Mouse (Mus musculus) megakaryocyte progenitor cell, adult 5-6 weeks (primary cell): ENCODE results near the gene Elac2. TPM values are rescaled to one million over a fixed set of nuclear protein-coding genes. Genes with fewer than 3 reads are reported as not detected.

Experiments
- ATAC-seq: replicated peaks from 2 replicates; pipeline ENCODE4 v1.8.0; 2016; ENCODE audit warnings: mild to moderate bottlenecking, moderate TSS enrichment, inconsistent platforms; ENCODE audit not compliant: poor library complexity
- total RNA-seq, 2 experiments: library from RNA; stranded (forward) in 1 of 2; stranded (reverse) in 1 of 2; fragments of 157-497, 149-512 nt in 1 of 2; fragments of 200-1000 nt in 1 of 2; gene quantifications; 2 replicates each; pipeline versions ENCODE4 v1.2.3 to v1.2.4; 2015 to 2017

Gene Elac2
- 16.4 and 18.8 TPM in 2 replicates for total RNA-seq (2015)
- total RNA-seq (2017): 35.3 and 39.2 TPM in 2 replicates

- peak; percentile 99 for ATAC-seq
These were observed at the start of gene Elac2 for GRCm38 (mm10) chr11:64978720-64979488. Gene Elac2, plus strand, starts transcription at chr11:64979038.

GRCm38 (mm10) chr11:64929130-64929529 is 49.7 kb upstream of the Elac2 start:
- no peak for ATAC-seq

GRCm38 (mm10) chr11:64931060-64931770 is 47.6 kb upstream of the Elac2 start:
- no peak for ATAC-seq

- ATAC-seq: no peak
These were observed 41.6 kb upstream of the Elac2 start for GRCm38 (mm10) chr11:64937226-64937625.

DNA sequence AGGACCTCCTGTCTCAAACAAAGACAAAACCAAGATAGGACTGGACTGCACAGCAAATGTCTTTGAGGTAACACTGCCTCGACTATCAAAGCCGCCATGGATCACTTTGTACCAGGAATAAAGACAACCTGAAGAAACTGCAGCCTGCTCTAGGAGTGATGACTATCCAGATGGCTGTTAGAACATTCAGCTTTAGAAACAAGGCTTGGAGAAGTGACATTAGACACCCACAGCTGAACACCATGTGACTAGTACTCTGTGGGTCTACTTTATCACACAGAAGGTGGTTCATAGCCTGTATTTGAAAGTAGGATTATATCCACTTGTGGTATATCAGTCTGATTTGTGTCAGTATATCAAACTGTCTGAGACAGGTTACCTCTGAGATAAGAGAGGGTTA is 37.6 kb upstream of the Elac2 start:
- no peak for ATAC-seq

GRCm38 (mm10) chr11:64949782-64950181 is 29.1 kb upstream of the Elac2 start:
- ATAC-seq: no peak

- ATAC-seq: no peak
These were observed 21.7 kb upstream of the Elac2 start for GRCm38 (mm10) chr11:64956962-64957729.

DNA sequence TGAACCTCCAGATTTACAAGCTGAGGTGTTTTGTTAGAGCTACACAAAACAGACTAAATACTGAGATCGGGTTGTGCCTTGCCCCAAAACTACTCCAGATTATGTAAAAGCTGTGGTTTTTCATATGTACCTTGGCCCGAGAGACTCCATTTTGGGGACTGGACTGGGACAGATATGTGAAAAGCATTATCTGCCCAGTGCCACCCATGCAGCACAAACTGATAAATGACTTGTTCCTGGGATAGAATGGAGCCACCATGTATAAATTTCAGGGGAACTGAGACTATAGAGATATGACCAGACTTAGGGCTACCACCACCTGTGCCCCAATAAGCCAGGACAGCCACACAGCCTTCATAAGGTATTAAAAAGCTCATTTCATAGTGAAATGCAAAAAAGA is 16.2 kb upstream of the Elac2 start:
- no peak for ATAC-seq

- ATAC-seq: peak; percentile 97
These were observed 10.3 kb upstream of the Elac2 start for GRCm38 (mm10) chr11:64968507-64968906.

GRCm38 (mm10) chr11:64968939-64969342 is 9.9 kb upstream of the Elac2 start:
- no peak for ATAC-seq

GRCm38 (mm10) chr11:64971471-64971988 is 7.3 kb upstream of the Elac2 start:
- no peak for ATAC-seq

DNA sequence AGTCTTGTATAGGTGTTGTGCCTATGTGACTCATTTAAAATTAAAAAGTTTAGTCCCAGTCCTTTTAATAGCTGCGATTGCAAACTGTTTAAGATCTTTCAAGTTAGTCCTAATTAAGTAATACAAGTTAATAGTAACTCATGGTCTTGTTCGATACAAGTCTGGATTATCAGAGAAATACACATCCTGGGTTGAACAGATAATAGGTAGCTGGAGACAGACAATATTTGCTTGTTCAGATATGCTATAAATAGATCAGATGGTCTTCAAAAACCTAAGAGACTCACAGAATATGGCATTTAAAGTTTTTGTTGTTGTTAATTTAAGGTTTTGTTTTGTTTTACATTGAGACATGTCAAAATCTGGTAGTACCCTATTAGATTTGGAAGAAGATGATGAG is 6.4 kb upstream of the Elac2 start:
- ATAC-seq: no peak

DNA sequence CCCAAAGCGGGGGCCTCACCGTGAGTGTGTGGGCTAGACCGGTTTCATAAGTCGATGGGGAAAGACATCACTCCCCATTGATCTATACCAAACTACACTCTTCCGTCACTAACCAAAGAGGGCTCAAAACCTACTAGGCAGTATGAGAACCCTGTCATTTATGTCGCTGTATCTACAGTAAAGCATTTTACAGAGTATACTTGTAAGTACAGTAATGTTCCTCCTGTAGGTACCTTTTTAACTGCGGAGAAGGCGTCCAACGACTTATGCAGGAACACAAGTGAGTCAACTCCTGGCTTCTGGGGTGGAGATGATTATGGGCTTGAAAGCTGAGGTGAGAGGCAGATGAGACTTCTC is 629 bp downstream of the Elac2 start:
- no peak for ATAC-seq

GRCm38 (mm10) chr11:64988556-64988955 is 9.7 kb downstream of the Elac2 start:
- ATAC-seq: no peak

GRCm38 (mm10) chr11:64998439-64998838 is 19.6 kb downstream of the Elac2 start:
- no peak for ATAC-seq

DNA sequence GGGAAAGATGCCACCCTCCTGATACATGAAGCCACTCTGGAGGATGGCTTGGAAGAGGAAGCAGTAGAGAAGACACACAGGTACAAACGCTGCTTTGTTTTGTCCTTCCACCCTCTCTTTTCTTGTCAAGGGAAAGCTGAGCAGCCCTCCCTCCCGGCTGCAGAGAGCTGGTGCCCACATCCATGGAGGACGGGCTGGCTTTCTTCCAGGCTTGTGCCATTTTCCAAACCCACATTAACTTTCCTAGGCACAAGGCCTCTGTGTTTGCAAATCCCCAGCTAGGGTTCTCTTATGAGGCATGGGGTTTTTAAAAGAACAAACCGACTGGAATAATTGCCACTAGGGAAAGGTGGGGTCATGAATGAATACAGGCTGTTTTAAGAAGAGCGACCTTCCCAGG is 20.8 kb downstream of the Elac2 start:
- no peak for ATAC-seq

GRCm38 (mm10) chr11:65001729-65002128 is 22.9 kb downstream of the Elac2 start:
- ATAC-seq: no peak

GRCm38 (mm10) chr11:65003611-65004010 is 24.8 kb downstream of the Elac2 start:
- no peak for ATAC-seq

GRCm38 (mm10) chr11:65004836-65005235 is 26.0 kb downstream of the Elac2 start:
- no peak for ATAC-seq

DNA sequence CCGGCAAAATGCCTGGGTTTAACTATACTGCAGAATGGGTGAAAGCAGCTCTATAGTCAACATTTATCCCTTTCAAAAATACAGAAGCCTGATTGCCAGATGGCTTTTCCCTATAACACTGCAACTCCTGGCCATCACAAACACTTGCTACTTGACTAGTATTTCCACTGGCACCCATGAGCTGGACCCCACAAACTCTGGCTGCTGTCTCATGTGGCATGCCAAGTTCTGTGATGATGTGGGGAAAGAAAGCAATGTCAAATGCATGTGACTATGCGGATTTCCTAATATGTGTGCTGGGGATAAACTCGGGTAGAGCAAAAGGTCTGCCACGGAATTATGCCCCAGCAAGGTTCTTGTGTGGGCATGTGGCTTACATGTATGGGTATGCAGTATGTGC is 27.2 kb downstream of the Elac2 start:
- ATAC-seq: no peak

DNA sequence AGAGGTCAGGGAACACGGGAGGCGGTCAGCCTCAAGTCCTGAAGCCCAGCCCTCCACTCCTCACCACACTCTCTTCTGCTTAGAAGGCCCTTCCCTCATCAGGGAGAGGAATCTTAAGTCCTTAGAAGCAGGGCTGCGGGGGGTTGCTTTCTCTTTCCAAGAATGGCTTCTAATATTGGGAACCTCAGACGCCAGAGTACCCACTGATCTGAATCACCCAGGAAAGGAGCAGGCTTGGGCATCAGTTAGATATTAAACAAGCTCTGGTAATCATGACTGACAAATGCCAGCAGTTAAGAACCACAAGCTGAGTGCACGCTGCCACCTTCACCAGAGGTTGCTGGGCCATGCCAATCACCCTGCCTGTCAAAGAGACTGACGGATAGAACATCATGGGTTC is 35.1 kb downstream of the Elac2 start:
- no peak for ATAC-seq
